Mouse (Mus musculus): Measurements from ENCODE around the gene Hmgb1.

DNA sequence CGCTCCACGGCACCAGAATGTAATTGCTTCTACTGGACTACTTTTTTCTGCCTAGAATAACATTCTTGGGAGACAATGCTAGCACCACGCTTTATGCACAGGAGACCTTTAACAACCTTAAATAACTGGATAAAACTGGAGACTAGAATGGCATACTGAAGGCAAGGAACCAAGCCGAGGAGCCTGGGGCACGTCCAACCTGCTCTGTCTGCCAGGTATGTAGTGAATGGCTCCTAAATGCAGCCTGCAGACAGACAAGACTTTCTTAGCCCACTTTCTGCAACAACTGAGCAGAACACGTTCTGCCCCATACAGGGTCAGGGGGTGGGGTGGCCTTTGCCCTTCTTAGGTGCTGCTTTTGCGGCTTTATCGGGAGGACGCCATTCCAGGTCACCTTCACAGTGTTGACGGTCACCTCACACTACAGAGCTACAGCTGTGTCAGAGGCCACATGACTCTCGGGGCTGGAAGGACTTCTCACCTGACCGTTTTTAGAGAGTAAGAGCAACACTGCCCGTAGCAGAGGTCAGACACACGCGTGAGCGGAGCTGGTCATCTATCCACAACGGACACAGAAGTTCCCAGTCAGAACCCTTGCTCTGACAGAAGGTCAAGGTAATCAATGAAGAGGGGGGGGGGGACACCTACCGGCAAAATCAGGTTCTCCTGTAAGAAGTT is 27.3 kb downstream of the Hmgb1 start:
- TF ChIP-seq EP300 (optimal IDR thresholded peaks at IDR 0.05) (no peak), CTCF (IDR thresholded peaks at IDR 0.05; ENCODE audit: low read depth) (no peak)
